Mouse (Mus musculus): Measurements from ENCODE around the gene Stat6.

- TF ChIP-seq CTCF (IDR thresholded peaks at IDR 0.05; ENCODE audit: insufficient read depth, low read depth, low read length) (no peak), POLR2A (IDR thresholded peaks at IDR 0.05; ENCODE audit: insufficient read depth, low read depth, low read length) (no peak)
Observed at GRCm38 (mm10) chr10:127615591-127615990, 27.2 kb upstream of the Stat6 start.
